Mouse (Mus musculus) neural tube, embryonic 10.5 days (tissue): ENCODE results near the gene Cd44.
A peak's percentile ranks its signal among the peaks of the same experiment; 100 is the strongest.

Source experiments
- DNase-seq: peaks from one replicate; pipeline ENCODE4 v3.0.0-alpha.2; 2017; ENCODE audit warnings: low spot score; ENCODE audit errors: extremely low spot score

The Cd44 gene

GRCm38 (mm10) chr2:102822036-102822435 lies 79.4 kb downstream of the Cd44 start:
- DNase-seq = no peak

GRCm38 (mm10) chr2:102820790-102821189 lies 80.7 kb downstream of the Cd44 start:
- DNase-seq = no peak

GRCm38 (mm10) chr2:102820225-102820711 lies 81.2 kb downstream of the Cd44 start:
- peak; percentile 44 for DNase-seq

GRCm38 (mm10) chr2:102815289-102815809 lies 86.1 kb downstream of the Cd44 start:
- DNase-seq = no peak

GRCm38 (mm10) chr2:102812756-102813155 lies 88.7 kb downstream of the Cd44 start:
- DNase-seq = no peak

GRCm38 (mm10) chr2:102809436-102809835 lies 92.0 kb downstream of the Cd44 start:
- DNase-seq = no peak

GRCm38 (mm10) chr2:102807633-102808032 lies 93.8 kb downstream of the Cd44 start:
- no peak for DNase-seq

- DNase-seq = no peak
Observed at GRCm38 (mm10) chr2:102805761-102806496, 95.5 kb downstream of the Cd44 start.

- no peak for DNase-seq
Observed at GRCm38 (mm10) chr2:102805283-102805682, 96.2 kb downstream of the Cd44 start.

- no peak for DNase-seq
Observed at GRCm38 (mm10) chr2:102804109-102804508, 97.4 kb downstream of the Cd44 start.

- no peak for DNase-seq
Observed at GRCm38 (mm10) chr2:102801899-102802298, 99.6 kb downstream of the Cd44 start.

- no peak for DNase-seq
Observed at GRCm38 (mm10) chr2:102798149-102798548, 103.3 kb downstream of the Cd44 start.

- no peak for DNase-seq
Observed at GRCm38 (mm10) chr2:102795034-102795433, 106.4 kb downstream of the Cd44 start.

GRCm38 (mm10) chr2:102792804-102793203 lies 108.7 kb downstream of the Cd44 start:
- no peak for DNase-seq

GRCm38 (mm10) chr2:102791641-102792040 lies 109.8 kb downstream of the Cd44 start:
- DNase-seq = no peak

- DNase-seq = no peak
Observed at GRCm38 (mm10) chr2:102785696-102786095, 115.8 kb downstream of the Cd44 start.

GRCm38 (mm10) chr2:102782751-102783150 lies 118.7 kb downstream of the Cd44 start:
- DNase-seq = no peak

GRCm38 (mm10) chr2:102778208-102778607 lies 123.3 kb downstream of the Cd44 start:
- DNase-seq = no peak

- no peak for DNase-seq
Observed at GRCm38 (mm10) chr2:102775561-102775960, 125.9 kb downstream of the Cd44 start.

GRCm38 (mm10) chr2:102774700-102775099 lies 126.8 kb downstream of the Cd44 start:
- no peak for DNase-seq

GRCm38 (mm10) chr2:102772276-102772675 lies 129.2 kb downstream of the Cd44 start:
- no peak for DNase-seq

GRCm38 (mm10) chr2:102771304-102771703 lies 130.2 kb downstream of the Cd44 start:
- no peak for DNase-seq

GRCm38 (mm10) chr2:102768267-102768666 lies 133.2 kb downstream of the Cd44 start:
- no peak for DNase-seq
